Mouse (Mus musculus) embryonic fibroblast, embryonic 13.5 days (primary cell): Measurements from ENCODE around the gene Rock2. TPM values are rescaled to one million over a fixed set of nuclear protein-coding genes. Genes with fewer than 3 reads are reported as not detected.

Experiments
- H3K27ac ChIP-seq: 2 replicates; pipeline ENCODE4 v1.5.1; 2012; ENCODE audit warnings: low read length, control low read depth, inconsistent platforms; ENCODE audit not compliant: insufficient read depth
- H3K4me1 ChIP-seq: 2 replicates; pipeline ENCODE4 v1.6.1; 2011; ENCODE audit warnings: low read length; ENCODE audit not compliant: control insufficient read depth, insufficient read depth
- H3K4me3 ChIP-seq: 2 replicates; pipeline ENCODE4 v1.5.1; 2011; ENCODE audit warnings: mild to moderate bottlenecking, control low read depth, low read length; ENCODE audit not compliant: insufficient read depth
- CTCF ChIP-seq: IDR thresholded peaks from 2 replicates; pipeline ENCODE4 v1.5.1; 2011; ENCODE audit warnings: mild to moderate bottlenecking, control low read depth, low read length, moderate library complexity, borderline replicate concordance; ENCODE audit not compliant: insufficient read depth
- POLR2A ChIP-seq: IDR thresholded peaks from 2 replicates; pipeline ENCODE4 v1.6.1; 2011; ENCODE audit warnings: low read depth, mild to moderate bottlenecking, control low read depth, low read length, moderate library complexity
- polyA plus RNA-seq: library from polyadenylated mRNA; stranded (reverse); fragments of >200 nt; gene quantifications from 2 replicates; pipeline ENCODE4 v1.2.4, GENCODE M21; 2011; ENCODE audit warnings: low read depth; ENCODE audit not compliant: missing spikeins, insufficient read length

The Rock2 gene
- polyA plus RNA-seq, 1 experiment, result 168 TPM

DNA sequence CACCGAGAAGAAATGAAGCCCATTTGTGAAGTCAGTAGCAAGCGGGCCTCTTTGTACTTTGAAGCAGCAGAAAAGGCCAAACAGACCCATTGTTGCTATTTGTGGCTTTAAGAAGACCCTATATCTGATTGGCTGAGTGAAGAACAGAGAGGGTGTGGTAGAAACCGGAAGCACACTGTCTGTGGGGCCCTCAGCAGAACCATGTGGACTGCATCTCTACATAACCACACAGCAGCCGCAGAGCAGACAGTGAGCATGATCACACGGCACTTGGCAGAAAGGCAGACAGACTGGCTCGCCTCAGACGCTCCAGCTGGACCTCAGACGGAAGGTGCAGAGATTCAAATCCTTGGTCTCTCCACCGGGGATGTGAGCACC is 138.8 kb downstream of the Rock2 start:
- TF ChIP-seq POLR2A (no peak), CTCF (no peak)
- no peak overlapping the region for H3K27ac ChIP-seq
- peaks cover 3% of the 10 kb centered on the region; the same call in 1 of the 2 replicates for H3K4me1 ChIP-seq
- H3K4me3 ChIP-seq, result no peak overlapping the region

DNA sequence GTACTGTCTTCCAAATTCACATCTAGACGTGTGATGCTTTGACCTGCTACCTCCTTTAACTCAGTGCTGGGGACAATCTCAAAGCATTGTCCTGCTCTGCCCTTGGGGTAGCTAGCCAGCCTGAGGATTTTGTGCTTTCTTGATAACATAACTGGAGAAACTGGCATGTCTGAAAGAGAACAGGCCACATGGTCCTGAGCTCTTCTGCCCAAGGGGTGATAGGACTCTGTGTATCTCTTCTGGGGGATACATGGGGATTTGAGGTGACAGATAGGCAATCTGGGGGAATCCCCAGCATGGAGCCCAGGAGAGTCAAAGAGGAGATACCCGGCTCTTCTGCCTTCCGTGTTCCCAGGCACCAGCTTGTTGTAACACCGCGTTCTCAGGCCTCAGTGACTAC is 140.0 kb downstream of the Rock2 start:
- TF ChIP-seq POLR2A, result no peak
- TF ChIP-seq CTCF, result no peak
- Histone ChIP-seq H3K4me3 (no peak overlapping the region), H3K27ac (no peak overlapping the region), H3K4me1 (peaks cover 7% of the 10 kb centered on the region)

DNA sequence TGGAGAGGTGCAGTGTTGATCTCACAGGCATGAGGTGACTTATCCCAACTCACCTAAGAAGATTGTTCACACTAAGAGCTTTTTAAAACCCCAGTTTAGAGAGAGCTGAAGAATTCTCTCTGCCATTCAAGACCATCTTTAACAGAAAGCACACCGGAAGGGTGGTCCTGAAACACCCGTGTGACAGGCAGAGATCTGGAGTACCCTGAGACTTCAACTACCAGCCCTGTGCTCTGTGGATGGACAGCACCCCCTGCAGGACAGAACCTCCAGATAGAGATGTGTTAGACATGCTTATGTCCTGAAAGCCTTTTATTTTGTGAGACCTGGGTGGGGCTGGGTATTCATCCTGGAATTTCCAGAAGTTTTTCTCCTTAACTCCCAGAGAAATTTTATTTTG is 140.4 kb downstream of the Rock2 start:
- peaks cover 9% of the 10 kb centered on the region for H3K4me1 ChIP-seq
- H3K27ac ChIP-seq, result no peak overlapping the region
- no peak for TF ChIP-seq CTCF
- no peak for TF ChIP-seq POLR2A
- H3K4me3 ChIP-seq, result no peak overlapping the region

DNA sequence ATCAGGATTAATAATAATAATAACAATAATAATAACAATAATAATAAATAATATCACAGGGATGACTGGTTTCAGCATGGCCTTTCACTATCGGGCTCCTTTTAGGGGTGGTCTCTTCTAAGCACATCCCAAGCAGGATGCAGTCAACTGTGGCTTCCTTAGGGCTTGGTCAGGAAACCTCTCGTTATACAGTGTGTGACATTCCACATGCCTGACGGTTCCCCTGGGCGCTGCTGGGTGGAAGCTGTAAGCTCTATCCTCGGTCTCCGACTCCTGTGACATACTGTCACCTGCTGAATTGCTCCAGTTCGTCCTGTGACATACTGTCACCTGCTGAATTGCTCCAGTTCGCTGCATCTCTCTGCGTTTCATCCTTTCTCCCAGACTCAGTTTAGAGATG is 141.8 kb downstream of the Rock2 start:
- TF ChIP-seq POLR2A (no peak), CTCF (no peak)
- H3K4me1 ChIP-seq, result peaks cover 20% of the 10 kb centered on the region
- H3K27ac ChIP-seq, result no peak overlapping the region
- H3K4me3 ChIP-seq, result no peak overlapping the region

DNA sequence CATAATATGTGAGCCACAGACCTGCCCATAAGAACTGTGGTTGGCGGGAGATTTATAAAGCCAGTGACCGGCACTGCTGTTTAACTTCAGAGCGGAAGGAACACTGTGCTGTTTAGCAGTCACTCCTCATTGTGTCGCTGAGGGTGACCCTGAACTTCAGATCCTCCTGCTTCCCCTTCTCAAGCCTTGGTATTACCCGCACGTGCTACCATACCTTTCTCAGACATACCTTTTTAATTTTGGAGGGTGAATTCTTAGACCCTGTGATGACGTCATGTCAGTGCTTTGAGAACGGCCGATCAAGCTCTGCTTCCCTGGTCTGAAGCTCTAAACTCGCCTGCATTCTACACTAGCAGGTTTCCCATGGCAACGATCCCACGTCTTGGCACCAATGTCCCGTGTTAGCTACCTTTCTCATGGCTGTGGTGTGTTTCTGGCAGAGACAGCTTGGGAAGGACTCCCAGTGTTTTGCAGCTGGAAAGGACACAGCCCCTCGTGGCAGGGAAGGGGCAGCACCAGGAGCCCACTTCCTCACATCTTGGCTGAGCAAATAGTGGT is 142.4 kb downstream of the Rock2 start:
- no peak for TF ChIP-seq CTCF
- no peak for TF ChIP-seq POLR2A
- Histone ChIP-seq H3K27ac (no peak overlapping the region), H3K4me1 (peaks cover 20% of the 10 kb centered on the region), H3K4me3 (no peak overlapping the region)

Other genes starting within 250 kb of the Rock2 start
- gene Ntsr2, start 241.5 kb upstream of the Rock2 start, polyA plus RNA-seq, result not detected in 2 replicates
- 0.62 and 0.84 TPM in 2 replicates for gene Greb1, start 94.0 kb upstream of the Rock2 start, polyA plus RNA-seq
- gene E2f6, start 83.9 kb upstream of the Rock2 start, polyA plus RNA-seq, result 46.5 and 56.5 TPM in 2 replicates
- gene Pqlc3, start 105.5 kb downstream of the Rock2 start, polyA plus RNA-seq, result 75.1 and 77.4 TPM in 2 replicates
- gene 2410004P03Rik, start 116.8 kb downstream of the Rock2 start, polyA plus RNA-seq, result 0.17 TPM in 1 of 2 replicates, not detected in the other